Mouse (Mus musculus): ENCODE results near the gene Gamt. TPM values are rescaled to one million over a fixed set of nuclear protein-coding genes. Genes with fewer than 3 reads are reported as not detected.

The Gamt gene
- polyA plus RNA-seq, 1 experiment from 2014 or later: 31.8 TPM

GRCm38 (mm10) chr10:80278390-80278789, 17.6 kb upstream of the Gamt start:
- WGBS: 94% methylated on average over 9 of the region's 9 CpGs
- H3K9ac ChIP-seq (ENCODE audit: low read depth, low read length): no peak overlapping the region
- H3K9me3 ChIP-seq (ENCODE audit: control insufficient read depth, low read length): no peaks in the 10 kb centered on the region
- peaks cover 35% of the 10 kb centered on the region for H3K36me3 ChIP-seq (ENCODE audit: control insufficient read depth, insufficient read depth, low read length)
- no peaks in the 10 kb centered on the region for H3K27me3 ChIP-seq (replicated peaks; ENCODE audit: control insufficient read depth, insufficient read depth, low read length)
- no peak overlapping the region for H3K4me2 ChIP-seq (ENCODE audit: low read length)
- no peak overlapping the region for H3K4me3 ChIP-seq (ENCODE audit: low read length)
- ATAC-seq: no peak
- no peak overlapping the region for H3K27ac ChIP-seq (ENCODE audit: low read depth, low read length)
- no peaks in the 10 kb centered on the region; the same call in 1 of the 2 replicates for H3K4me1 ChIP-seq (ENCODE audit: control insufficient read depth, insufficient read depth, low read depth, low read length)

GRCm38 (mm10) chr10:80276238-80276637, 15.4 kb upstream of the Gamt start:
- Histone ChIP-seq H3K4me2 (ENCODE audit: low read length) (no peak overlapping the region), H3K4me1 (ENCODE audit: control insufficient read depth, insufficient read depth, low read depth, low read length) (peaks cover 7% of the 10 kb centered on the region; the same call in 1 of the 2 replicates), H3K4me3 (ENCODE audit: low read length) (no peak overlapping the region), H3K27me3 (replicated peaks; ENCODE audit: control insufficient read depth, insufficient read depth, low read length) (no peaks in the 10 kb centered on the region), H3K9me3 (ENCODE audit: control insufficient read depth, low read length) (no peaks in the 10 kb centered on the region), H3K9ac (ENCODE audit: low read depth, low read length) (no peak overlapping the region), H3K36me3 (ENCODE audit: control insufficient read depth, insufficient read depth, low read length) (peaks cover 34% of the 10 kb centered on the region), H3K27ac (ENCODE audit: low read depth, low read length) (no peak overlapping the region)
- WGBS: 85% methylated on average over 4 of the region's 5 CpGs
- no peak for ATAC-seq

GRCm38 (mm10) chr10:80273847-80274246, 13.0 kb upstream of the Gamt start:
- H3K4me1 ChIP-seq (ENCODE audit: control insufficient read depth, insufficient read depth, low read depth, low read length): peaks cover 23% of the 10 kb centered on the region
- H3K27ac ChIP-seq (ENCODE audit: low read depth, low read length): no peak overlapping the region
- no peak for ATAC-seq
- H3K27me3 ChIP-seq (replicated peaks; ENCODE audit: control insufficient read depth, insufficient read depth, low read length): no peaks in the 10 kb centered on the region
- no peak overlapping the region for H3K9ac ChIP-seq (ENCODE audit: low read depth, low read length)
- WGBS: 85% methylated on average over 3 of the region's 3 CpGs
- H3K4me3 ChIP-seq (ENCODE audit: low read length): no peak overlapping the region
- H3K9me3 ChIP-seq (ENCODE audit: control insufficient read depth, low read length): no peaks in the 10 kb centered on the region
- peaks cover 22% of the 10 kb centered on the region for H3K36me3 ChIP-seq (ENCODE audit: control insufficient read depth, insufficient read depth, low read length)
- H3K4me2 ChIP-seq (ENCODE audit: low read length): no peak overlapping the region

- WGBS: 91% methylated on average over 8 of the region's 8 CpGs
- Histone ChIP-seq H3K27ac (ENCODE audit: low read depth, low read length) (no peak overlapping the region), H3K4me2 (ENCODE audit: low read length) (no peak overlapping the region), H3K4me1 (ENCODE audit: control insufficient read depth, insufficient read depth, low read depth, low read length) (peaks cover 39% of the 10 kb centered on the region), H3K27me3 (replicated peaks; ENCODE audit: control insufficient read depth, insufficient read depth, low read length) (no peaks in the 10 kb centered on the region), H3K9me3 (ENCODE audit: control insufficient read depth, low read length) (no peaks in the 10 kb centered on the region), H3K4me3 (ENCODE audit: low read length) (no peak overlapping the region), H3K9ac (ENCODE audit: low read depth, low read length) (no peak overlapping the region; the same call in 1 of the 2 replicates), H3K36me3 (ENCODE audit: control insufficient read depth, insufficient read depth, low read length) (peaks cover 4% of the 10 kb centered on the region)
- no peak for ATAC-seq
Observed at GRCm38 (mm10) chr10:80271870-80272585, 11.2 kb upstream of the Gamt start.

GRCm38 (mm10) chr10:80271186-80271843, 10.5 kb upstream of the Gamt start:
- H3K9me3 ChIP-seq (ENCODE audit: control insufficient read depth, low read length): no peaks in the 10 kb centered on the region
- no peak overlapping the region; the same call in 1 of the 2 replicates for H3K27ac ChIP-seq (ENCODE audit: low read depth, low read length)
- H3K4me3 ChIP-seq (ENCODE audit: low read length): no peak overlapping the region
- H3K36me3 ChIP-seq (ENCODE audit: control insufficient read depth, insufficient read depth, low read length): peaks cover 3% of the 10 kb centered on the region; the same call in 1 of the 2 replicates
- H3K4me1 ChIP-seq (ENCODE audit: control insufficient read depth, insufficient read depth, low read depth, low read length): peaks cover 46% of the 10 kb centered on the region
- no peaks in the 10 kb centered on the region for H3K27me3 ChIP-seq (replicated peaks; ENCODE audit: control insufficient read depth, insufficient read depth, low read length)
- no peak overlapping the region for H3K4me2 ChIP-seq (ENCODE audit: low read length)
- 84% methylated on average over 5 of the region's 5 CpGs for WGBS
- H3K9ac ChIP-seq (ENCODE audit: low read depth, low read length): peak overlapping the region; percentile 15; the same call in 1 of the 2 replicates
- ATAC-seq: no peak

- Histone ChIP-seq H3K4me3 (ENCODE audit: low read length) (no peak overlapping the region), H3K4me2 (ENCODE audit: low read length) (no peak overlapping the region), H3K9me3 (ENCODE audit: control insufficient read depth, low read length) (no peaks in the 10 kb centered on the region), H3K36me3 (ENCODE audit: control insufficient read depth, insufficient read depth, low read length) (peaks cover 3% of the 10 kb centered on the region; the same call in 1 of the 2 replicates), H3K9ac (ENCODE audit: low read depth, low read length) (peak overlapping the region; percentile 47), H3K4me1 (ENCODE audit: control insufficient read depth, insufficient read depth, low read depth, low read length) (peaks cover 52% of the 10 kb centered on the region), H3K27ac (ENCODE audit: low read depth, low read length) (peak overlapping the region; percentile 12; the same call in 1 of the 2 replicates), H3K27me3 (replicated peaks; ENCODE audit: control insufficient read depth, insufficient read depth, low read length) (no peaks in the 10 kb centered on the region)
- no peak for ATAC-seq
- WGBS: 66% methylated on average over 6 of the region's 6 CpGs
Observed at GRCm38 (mm10) chr10:80270734-80271181, 9.9 kb upstream of the Gamt start.

- no peak overlapping the region for H3K4me3 ChIP-seq (ENCODE audit: low read length)
- peak overlapping the region; percentile 47 for H3K9ac ChIP-seq (ENCODE audit: low read depth, low read length)
- H3K4me2 ChIP-seq (ENCODE audit: low read length): no peak overlapping the region
- no peak for ATAC-seq
- WGBS: 96% methylated on average over 2 of the region's 2 CpGs
- peaks cover 3% of the 10 kb centered on the region; the same call in 1 of the 2 replicates for H3K36me3 ChIP-seq (ENCODE audit: control insufficient read depth, insufficient read depth, low read length)
- H3K27me3 ChIP-seq (replicated peaks; ENCODE audit: control insufficient read depth, insufficient read depth, low read length): no peaks in the 10 kb centered on the region
- no peaks in the 10 kb centered on the region for H3K9me3 ChIP-seq (ENCODE audit: control insufficient read depth, low read length)
- H3K27ac ChIP-seq (ENCODE audit: low read depth, low read length): no peak overlapping the region
- H3K4me1 ChIP-seq (ENCODE audit: control insufficient read depth, insufficient read depth, low read depth, low read length): peaks cover 55% of the 10 kb centered on the region
Observed at GRCm38 (mm10) chr10:80270099-80270498, 9.3 kb upstream of the Gamt start.

GRCm38 (mm10) chr10:80265149-80265486, 4.3 kb upstream of the Gamt start:
- Histone ChIP-seq H3K4me3 (ENCODE audit: low read length) (peak overlapping the region; percentile 89), H3K4me2 (ENCODE audit: low read length) (peak overlapping the region; percentile 78), H3K4me1 (ENCODE audit: control insufficient read depth, insufficient read depth, low read depth, low read length) (peaks cover 46% of the 10 kb centered on the region), H3K27me3 (replicated peaks; ENCODE audit: control insufficient read depth, insufficient read depth, low read length) (no peaks in the 10 kb centered on the region), H3K9me3 (ENCODE audit: control insufficient read depth, low read length) (no peaks in the 10 kb centered on the region), H3K9ac (ENCODE audit: low read depth, low read length) (peak overlapping the region; percentile 95), H3K27ac (ENCODE audit: low read depth, low read length) (peak overlapping the region; percentile 83), H3K36me3 (ENCODE audit: control insufficient read depth, insufficient read depth, low read length) (no peaks in the 10 kb centered on the region)
- WGBS: under 1% methylated on average over 18 of the region's 18 CpGs
- ATAC-seq: no peak
